Mouse (Mus musculus): ENCODE measurements around the gene Nadsyn1.
A peak's percentile ranks its signal among the peaks of the same experiment; 100 is the strongest.

The Nadsyn1 gene

DNA sequence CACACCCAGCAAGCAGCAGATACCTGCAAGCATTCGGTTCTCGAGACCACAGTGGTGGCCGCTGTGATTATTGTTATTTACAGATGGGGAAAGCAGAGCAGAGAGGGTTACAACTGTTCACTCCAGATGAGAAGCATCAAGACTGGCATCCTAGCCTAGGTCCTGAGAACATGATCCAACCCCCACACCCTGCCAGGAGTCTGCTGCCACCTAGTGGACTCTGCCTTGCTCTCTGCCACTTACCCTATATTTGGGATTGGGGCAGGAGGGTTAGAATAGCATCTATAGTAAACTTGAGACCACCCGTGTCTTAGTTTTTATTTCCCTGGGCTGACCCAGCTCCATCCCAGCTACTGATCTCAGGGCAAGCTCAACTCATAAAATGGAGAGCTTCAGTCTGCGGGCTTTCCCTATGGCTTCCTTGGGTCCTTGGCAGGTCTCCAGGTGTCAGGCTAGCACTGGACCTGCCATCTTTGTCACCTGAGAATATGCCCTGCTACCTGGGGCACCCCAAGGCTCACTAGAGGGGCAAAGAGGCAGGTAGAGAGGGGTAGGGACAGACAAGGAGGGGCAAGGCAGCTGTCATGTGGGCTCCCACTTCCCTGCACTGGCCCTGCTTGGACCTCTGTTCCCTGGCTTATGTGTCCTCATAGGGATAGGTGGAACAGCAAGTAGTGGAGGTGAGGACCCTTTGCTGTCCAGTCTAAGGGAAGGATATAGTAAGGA lies 68.5 kb downstream of the Nadsyn1 start:
- DNase-seq (ENCODE audit: low spot score in 2 of 2) = no peak

DNA sequence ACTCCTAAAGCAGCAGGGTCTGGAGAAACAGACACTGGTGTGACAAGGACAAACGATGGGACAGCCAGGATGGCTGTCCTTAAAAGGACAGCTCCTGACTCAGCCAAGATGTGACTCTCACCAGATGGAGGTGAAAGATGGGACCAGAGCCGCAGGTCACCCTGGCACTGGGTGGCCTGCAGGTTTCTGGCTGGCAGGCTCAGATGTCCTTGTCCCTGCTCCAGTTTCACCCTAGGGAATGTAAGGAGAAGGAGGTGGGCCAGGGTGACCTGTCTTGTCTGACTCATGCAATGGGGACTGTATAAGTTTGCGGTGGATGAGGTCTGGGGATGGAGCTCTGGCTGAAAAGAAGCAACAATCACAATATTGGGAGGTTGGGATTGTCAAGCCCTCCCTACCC lies 70.0 kb downstream of the Nadsyn1 start:
- DNase-seq (ENCODE audit: low spot score in 2 of 2) = no peak

DNA sequence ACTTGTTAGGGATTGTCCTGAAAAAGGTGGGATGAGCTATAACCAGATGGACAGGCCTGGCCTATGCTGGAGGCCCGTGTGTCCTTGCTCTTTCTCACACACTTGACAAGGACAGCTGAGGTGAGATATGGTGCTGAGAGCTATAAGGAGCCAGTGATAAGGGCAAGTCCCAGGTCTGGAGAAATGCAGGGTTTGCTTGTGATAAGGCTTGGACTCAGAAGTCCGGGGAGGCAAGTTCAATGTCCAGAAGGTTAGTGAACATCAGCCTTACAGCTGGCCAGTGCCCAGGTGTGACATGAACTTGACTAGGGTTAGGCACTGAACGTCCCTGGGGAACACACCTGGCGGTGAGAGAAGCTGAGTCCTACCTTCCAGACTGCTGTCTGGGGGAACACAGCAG lies 70.6 kb downstream of the Nadsyn1 start:
- no peak for DNase-seq (ENCODE audit: low spot score in 2 of 2)

DNA sequence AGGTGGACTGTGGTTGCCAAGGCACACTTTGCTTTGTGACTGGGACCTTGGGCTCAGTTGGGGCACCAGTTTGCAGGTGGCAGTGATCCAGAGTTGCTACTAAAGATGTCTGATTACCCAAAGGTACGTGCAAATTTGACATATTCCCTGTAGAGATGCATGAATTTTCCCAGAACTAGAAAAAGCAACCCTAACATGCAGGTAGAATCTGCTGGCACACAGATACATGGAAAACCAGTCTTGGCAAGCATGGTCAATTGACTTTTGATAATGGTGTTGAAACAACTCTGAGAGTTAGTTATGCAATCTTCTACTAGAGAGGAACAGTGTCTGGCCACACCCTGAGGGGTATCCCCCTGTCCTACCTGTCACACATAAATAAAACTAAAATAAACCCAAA lies 71.3 kb downstream of the Nadsyn1 start:
- no peak for DNase-seq (ENCODE audit: low spot score in 2 of 2)

DNA sequence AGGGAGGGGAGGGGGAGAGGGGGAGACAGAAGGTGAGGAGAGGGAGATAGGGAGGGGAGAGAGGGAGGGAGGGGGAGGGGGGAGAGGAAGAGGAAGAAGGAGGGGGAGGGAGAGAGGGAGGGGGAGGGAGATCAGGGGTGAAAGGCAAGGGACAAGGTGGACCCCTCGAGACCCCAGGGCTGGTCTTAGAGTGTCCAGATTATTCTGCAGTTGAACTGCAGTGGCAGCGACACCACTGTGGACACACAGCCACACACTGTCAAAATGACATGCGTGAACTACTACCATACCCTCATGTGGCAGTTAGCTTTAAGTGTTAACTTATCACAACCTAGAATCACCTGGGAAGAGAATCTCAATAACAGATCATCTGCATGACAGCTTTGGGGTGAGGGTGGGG lies 73.6 kb downstream of the Nadsyn1 start:
- DNase-seq (ENCODE audit: low spot score in 2 of 2) = no peak

DNA sequence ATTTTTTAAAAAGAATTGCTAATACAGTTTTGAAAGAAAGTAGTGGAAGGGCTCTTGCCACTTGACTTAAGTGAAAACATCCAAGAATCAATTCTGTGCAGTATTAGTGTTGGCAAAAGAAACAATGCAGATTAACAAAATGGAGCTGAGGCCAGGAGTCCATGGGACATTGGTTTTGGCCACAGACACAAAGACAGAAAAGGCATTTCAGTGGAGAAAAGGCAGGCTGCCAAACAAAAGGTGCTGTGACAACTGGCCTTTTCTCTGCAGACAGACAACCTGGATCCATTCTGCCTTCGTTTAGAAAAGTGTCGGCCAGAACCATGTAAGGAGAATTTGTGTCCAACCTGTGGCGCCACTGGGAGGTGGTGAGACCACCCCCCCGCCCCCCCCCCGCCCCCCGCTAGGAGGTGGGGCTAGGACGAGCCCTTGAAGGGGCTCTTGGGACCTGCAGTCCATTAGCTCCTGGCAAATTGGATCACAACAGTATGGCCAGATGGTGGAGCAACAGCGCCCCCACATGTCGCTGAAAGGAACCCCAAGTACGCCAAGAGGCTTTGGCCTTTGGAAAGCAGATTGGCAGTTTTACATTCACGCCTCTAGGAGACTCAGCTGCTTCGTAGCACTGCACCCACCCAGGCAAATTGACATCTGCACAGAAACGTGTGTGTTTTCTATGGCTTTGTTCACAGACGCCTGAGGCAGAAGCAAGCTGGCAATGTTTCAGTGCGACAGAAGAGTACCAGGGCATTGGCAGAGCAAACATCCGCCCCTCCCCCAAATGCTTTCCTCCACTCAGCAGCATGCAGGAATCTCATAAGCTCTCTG lies 74.4 kb downstream of the Nadsyn1 start:
- peak; percentile 76 to 81 for DNase-seq (ENCODE audit: low spot score in 2 of 2)
